In genomic region chr17:14165332-14165876, GRCm38 (mm10) we compare ENCODE assay signal across 8 mouse cellular contexts. TPM values are rescaled to one million over a fixed set of nuclear protein-coding genes. Genes with fewer than 3 reads are reported as not detected.
A peak's percentile ranks its signal among the peaks of the same experiment; 100 is the strongest.
DNase-seq lines count a peak whose midpoint lies in the region; ATAC-seq and TF ChIP-seq lines count a peak whose summit lies in the region.

No protein-coding gene starts in this region.

- peaks cover 36% of the 10 kb centered on the region for H3K27me3 ChIP-seq in heart, embryonic 11.5 days (ENCODE audit: control insufficient read depth, insufficient read depth, low read length)
- peaks cover 38% of the 10 kb centered on the region for H3K27me3 ChIP-seq in forebrain, embryonic 10.5 days (ENCODE audit: poor library complexity, severe bottlenecking)
- H3K27me3 ChIP-seq in hindbrain, embryonic 16.5 days (replicated peaks; ENCODE audit: control insufficient read depth, insufficient read depth, low read length) = no peaks in the 10 kb centered on the region

- no peak overlapping the region for H3K27ac ChIP-seq in heart, embryonic 11.5 days (ENCODE audit: low read depth, low read length)
- H3K27ac ChIP-seq in forebrain, embryonic 10.5 days = 0 out of 2 replicates have a peak overlapping the region, but pooled peaks have one; percentile 44
- peak overlapping the region; percentile 35 for H3K27ac ChIP-seq in hindbrain, embryonic 16.5 days (ENCODE audit: low read depth, low read length)
- peak overlapping the region; percentile 88 for H3K27ac ChIP-seq in left cerebral cortex, adult 2 months

- no peak overlapping the region for H3K4me3 ChIP-seq in heart, embryonic 11.5 days (ENCODE audit: low read depth, low read length)
- H3K4me3 ChIP-seq in forebrain, embryonic 10.5 days = peak overlapping the region; percentile 31
- no peak overlapping the region for H3K4me3 ChIP-seq in hindbrain, embryonic 16.5 days (ENCODE audit: low read length)
- no peak overlapping the region for H3K4me3 ChIP-seq in left cerebral cortex, adult 2 months

- no peaks in the 10 kb centered on the region for H3K36me3 ChIP-seq in heart, embryonic 11.5 days (ENCODE audit: control insufficient read depth, insufficient read depth, low read length)
- no peaks in the 10 kb centered on the region for H3K36me3 ChIP-seq in forebrain, embryonic 10.5 days (replicated peaks)
- H3K36me3 ChIP-seq in hindbrain, embryonic 16.5 days (ENCODE audit: control insufficient read depth, insufficient read depth, low read length) = no peaks in the 10 kb centered on the region

- no peak for TF ChIP-seq CTCF in left cerebral cortex, adult 2 months (IDR thresholded peaks at IDR 0.05)

- ATAC-seq in heart, embryonic 11.5 days (replicated peaks; ENCODE audit: insufficient number of reproducible peaks, low FRiP score, low TSS enrichment) = no peak
- peak; percentile 84 for ATAC-seq in hindbrain, embryonic 16.5 days
- no peak for ATAC-seq in CD4-positive, CD25-positive, alpha-beta regulatory T cell, adult 4 months

- no peak for DNase-seq in heart, postnatal 25 days (ENCODE audit: low spot score)
- peak; percentile 38 for DNase-seq in forebrain, embryonic 10.5 days (ENCODE audit: extremely low spot score, low spot score)
- peak; percentile 50 to 54 for DNase-seq in left cerebral cortex, adult 2 months (ENCODE audit: extremely low spot score in 1 of 2, low spot score in 2 of 2)
- peak; percentile 53 for DNase-seq in neural tube, embryonic 10.5 days (ENCODE audit: extremely low spot score, low spot score)
- no peak for DNase-seq in T-cell, adult 2 months (ENCODE audit: low spot score)

- intact Hi-C loops in heart, postnatal 25 days (cut with DNase I) = no loop called here
- intact Hi-C loops in left cerebral cortex, adult 2 months (cut with DNase I) = loop anchor here (5.0 kb wide), 1 partner anchor 37 kb away; the partner anchor contains the start of gene Dact2

- no peak overlapping the region for H3K9ac ChIP-seq in heart, embryonic 11.5 days (ENCODE audit: low read depth, low read length)
- no peak overlapping the region for H3K9ac ChIP-seq in hindbrain, embryonic 16.5 days (ENCODE audit: low read depth, low read length)

- H3K4me2 ChIP-seq in heart, embryonic 11.5 days = peak overlapping the region; percentile 37
- peak overlapping the region; percentile 26 for H3K4me2 ChIP-seq in hindbrain, embryonic 16.5 days (ENCODE audit: low read length)

- peaks cover 23% of the 10 kb centered on the region for H3K4me1 ChIP-seq in heart, embryonic 11.5 days (ENCODE audit: control insufficient read depth, insufficient read depth, low read length)
- peaks cover 51% of the 10 kb centered on the region for H3K4me1 ChIP-seq in forebrain, embryonic 10.5 days
- H3K4me1 ChIP-seq in hindbrain, embryonic 16.5 days (ENCODE audit: control insufficient read depth, insufficient read depth, low read depth, low read length) = peaks cover 18% of the 10 kb centered on the region

- no peaks in the 10 kb centered on the region for H3K9me3 ChIP-seq in heart, embryonic 11.5 days (replicated peaks; ENCODE audit: control insufficient read depth, low read length)
- no peaks in the 10 kb centered on the region for H3K9me3 ChIP-seq in forebrain, embryonic 10.5 days
- H3K9me3 ChIP-seq in hindbrain, embryonic 16.5 days (ENCODE audit: control insufficient read depth, low read length) = no peaks in the 10 kb centered on the region

- 5% methylated on average over 10 of the region's 10 CpGs for whole genome bisulfite sequencing in heart, embryonic 11.5 days (ENCODE audit: insufficient replicate concordance)
- 1% methylated on average over 10 of the region's 10 CpGs for WGBS in forebrain, embryonic 10.5 days
- 4% methylated on average over 10 of the region's 10 CpGs for WGBS in hindbrain, embryonic 16.5 days

RNA-seq across cellular contexts. Expression of gene Dact2, which starts 38.7 kb away (rescaled TPM):
- 1.8 and 2.7 TPM in 2 replicates for polyA plus RNA-seq in heart, embryonic 11.5 days (2014; fragmentation: Nextera tagmentation; extraction: Ambion mirVana)
- total RNA-seq in heart, postnatal 25 days (2021) = 1 to 10 TPM in 1 of 2 experiments, under 1 TPM in 1; 0.92 to 1.8 TPM
- 0.33 and 0.52 TPM in 2 replicates for polyA plus RNA-seq in forebrain, embryonic 10.5 days (2016; fragmentation: Nextera tagmentation; extraction: Ambion mirVana)
- polyA plus RNA-seq in hindbrain, embryonic 16.5 days (2015; fragmentation: Nextera tagmentation; extraction: Ambion mirVana) = 3.1 and 3.7 TPM in 2 replicates
- 100 to 1,000 TPM in 1 of 2 experiments, 10 to 100 TPM in 1; 58.6 to 100 TPM for total RNA-seq in left cerebral cortex, adult 2 months (2021)
- not detected for polyA plus RNA-seq in CD4-positive, CD25-positive, alpha-beta regulatory T cell, adult 4 months (2017; shearing (Covaris generic))

Comparison
In these comparisons a context has a peak if more than half of its experiments do, and no peak if none do; other contexts are left out.
1. DNase-seq: peak in forebrain, embryonic 10.5 days (single experiment), left cerebral cortex, adult 2 months (2 of 2) and neural tube, embryonic 10.5 days (single experiment); none in heart, postnatal 25 days (single experiment) and T-cell, adult 2 months (single experiment).